Mouse (Mus musculus): Measurements from ENCODE around the gene Bri3bp. TPM values are rescaled to one million over a fixed set of nuclear protein-coding genes. Genes with fewer than 3 reads are reported as not detected.

The Bri3bp gene
- total and polyA plus RNA-seq, 2 experiments from 2014 or later, result 27.8 to 65.8 TPM

DNA sequence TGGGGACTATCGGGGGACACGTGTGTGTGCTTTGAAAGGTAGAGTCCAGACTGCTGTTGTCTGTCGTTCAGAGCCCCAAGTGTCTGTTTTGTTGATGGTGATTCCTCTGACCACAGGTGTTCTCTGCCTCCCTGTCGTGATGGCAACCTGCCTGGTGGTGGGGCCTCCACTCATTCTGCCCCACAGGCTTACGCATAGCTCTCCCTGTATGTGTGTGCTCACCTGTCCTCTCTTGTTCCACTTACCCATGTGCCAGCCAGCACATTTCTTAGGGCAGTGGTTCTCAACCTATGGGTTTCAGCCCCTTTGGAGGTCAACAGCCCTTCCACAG, 51.7 kb downstream of the Bri3bp start:
- Histone ChIP-seq H3K9me3 (replicated peaks; ENCODE audit: control insufficient read depth, low read length) (no peaks in the 10 kb centered on the region), H3K4me1 (ENCODE audit: control insufficient read depth, insufficient read depth) (no peaks in the 10 kb centered on the region), H3K27me3 (ENCODE audit: control insufficient read depth, insufficient read depth, low read length) (no peaks in the 10 kb centered on the region), H3K36me3 (replicated peaks; ENCODE audit: control insufficient read depth, insufficient read depth, low read length) (no peaks in the 10 kb centered on the region; the same call in none of the 2 replicates), H3K4me3 (ENCODE audit: low read depth, low read length) (no peak overlapping the region), H3K4me2 (ENCODE audit: low read depth, low read length) (no peak overlapping the region), H3K9ac (replicated peaks; ENCODE audit: low read depth, low read length) (no peak overlapping the region), H3K27ac (ENCODE audit: low read depth) (no peak overlapping the region)
- DNase-seq (ENCODE audit: low spot score), result no peak
- no peak for ATAC-seq (ENCODE audit: insufficient read depth, low read depth)
- TF ChIP-seq CTCF (IDR thresholded peaks at IDR 0.05; ENCODE audit: low read depth) (no peak), EP300 (IDR thresholded peaks at IDR 0.05; ENCODE audit: low read depth) (no peak)
- 77% methylated on average over 5 of the region's 5 CpGs for WGBS

DNA sequence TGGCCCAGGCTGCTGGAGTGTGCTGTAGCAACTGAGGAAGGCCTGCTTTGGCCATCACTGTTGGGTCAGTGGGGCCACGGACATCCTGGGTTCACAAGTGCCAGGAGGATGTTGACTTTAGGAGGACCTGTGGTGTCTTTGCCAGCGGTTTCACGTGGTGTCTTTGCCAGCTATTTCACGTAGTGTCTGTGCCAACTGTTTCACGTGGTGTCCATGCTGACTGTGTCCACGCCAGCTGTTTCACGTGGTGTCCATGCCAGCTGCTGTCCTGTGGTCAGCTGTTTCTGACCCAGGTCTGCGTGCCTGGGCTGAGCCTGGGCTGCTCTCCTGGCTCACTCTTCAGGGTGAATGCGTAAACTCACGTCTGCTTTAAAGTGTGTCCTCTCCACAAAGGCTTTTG, 54.3 kb downstream of the Bri3bp start:
- DNase-seq (ENCODE audit: low spot score) (no peak), ATAC-seq (ENCODE audit: insufficient read depth, low read depth) (no peak)
- H3K9ac ChIP-seq (replicated peaks; ENCODE audit: low read depth, low read length), result no peak overlapping the region

DNA sequence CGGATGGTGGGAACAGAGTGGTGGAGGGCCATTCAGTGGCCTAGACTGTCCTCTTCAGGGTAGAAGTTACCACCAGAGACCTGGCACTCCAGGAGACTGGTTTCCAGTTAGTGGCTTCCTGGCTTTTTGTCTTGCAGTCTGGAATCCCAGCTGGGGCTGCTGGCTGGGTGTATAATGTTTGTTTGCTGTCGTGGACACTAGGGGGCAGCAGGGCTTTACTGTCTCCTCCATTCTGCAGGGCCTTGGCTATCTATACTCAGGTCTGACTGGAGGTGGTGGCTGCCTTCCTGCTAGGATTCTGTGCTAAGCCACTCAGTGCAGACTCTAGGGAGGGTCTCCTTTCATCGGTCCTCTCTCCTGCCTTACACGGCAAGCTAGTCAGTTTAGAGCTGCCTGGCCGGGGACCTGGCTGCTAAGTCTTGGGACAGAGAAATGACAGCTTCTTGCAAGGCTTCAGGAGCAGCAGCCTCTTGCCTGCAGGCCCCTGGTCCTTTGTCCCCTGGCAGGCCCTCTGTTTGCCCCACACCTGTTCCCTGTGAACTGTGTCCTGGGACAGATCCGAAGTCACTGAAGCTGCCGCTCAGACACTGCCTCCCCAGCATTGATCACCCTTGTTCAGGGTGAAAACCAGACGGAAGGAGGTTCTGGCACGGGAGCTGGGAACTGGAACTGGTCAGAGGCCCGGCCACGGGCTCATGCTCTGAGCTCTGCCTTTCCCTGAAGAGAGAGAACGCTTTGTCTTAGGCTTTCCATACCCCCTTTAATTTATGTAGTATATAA, 56.6 kb downstream of the Bri3bp start:
- Histone ChIP-seq H3K4me3 (ENCODE audit: low read depth, low read length) (no peak overlapping the region), H3K27me3 (ENCODE audit: control insufficient read depth, insufficient read depth, low read length) (no peaks in the 10 kb centered on the region), H3K36me3 (replicated peaks; ENCODE audit: control insufficient read depth, insufficient read depth, low read length) (no peaks in the 10 kb centered on the region; the same call in 1 of the 2 replicates), H3K27ac (ENCODE audit: low read depth) (no peak overlapping the region), H3K9ac (replicated peaks; ENCODE audit: low read depth, low read length) (no peak overlapping the region), H3K4me1 (ENCODE audit: control insufficient read depth, insufficient read depth) (no peaks in the 10 kb centered on the region), H3K9me3 (replicated peaks; ENCODE audit: control insufficient read depth, low read length) (no peaks in the 10 kb centered on the region), H3K4me2 (ENCODE audit: low read depth, low read length) (no peak overlapping the region)
- ATAC-seq (ENCODE audit: insufficient read depth, low read depth), result peak; percentile 49; the same call in 1 of the 2 replicates
- WGBS, result 70% methylated on average over 12 of the region's 12 CpGs
- DNase-seq (ENCODE audit: low spot score), result no peak
- TF ChIP-seq CTCF (IDR thresholded peaks at IDR 0.05; ENCODE audit: low read depth) (peak; percentile 62), EP300 (IDR thresholded peaks at IDR 0.05; ENCODE audit: low read depth) (no peak)

More for the DNA sequence above, 54.3 kb downstream of the Bri3bp start:
- H3K36me3 ChIP-seq (replicated peaks; ENCODE audit: control insufficient read depth, insufficient read depth, low read length), result no peaks in the 10 kb centered on the region; the same call in 1 of the 2 replicates
- H3K4me1 ChIP-seq (ENCODE audit: control insufficient read depth, insufficient read depth), result no peaks in the 10 kb centered on the region
- 80% methylated on average over 10 of the region's 10 CpGs for WGBS
- H3K27me3 ChIP-seq (ENCODE audit: control insufficient read depth, insufficient read depth, low read length), result no peaks in the 10 kb centered on the region
- H3K27ac ChIP-seq (ENCODE audit: low read depth), result no peak overlapping the region
- H3K9me3 ChIP-seq (replicated peaks; ENCODE audit: control insufficient read depth, low read length), result no peaks in the 10 kb centered on the region
- H3K4me3 ChIP-seq (ENCODE audit: low read depth, low read length), result no peak overlapping the region
- no peak overlapping the region for H3K4me2 ChIP-seq (ENCODE audit: low read depth, low read length)
- TF ChIP-seq CTCF (IDR thresholded peaks at IDR 0.05; ENCODE audit: low read depth) (no peak), EP300 (IDR thresholded peaks at IDR 0.05; ENCODE audit: low read depth) (no peak)

DNA sequence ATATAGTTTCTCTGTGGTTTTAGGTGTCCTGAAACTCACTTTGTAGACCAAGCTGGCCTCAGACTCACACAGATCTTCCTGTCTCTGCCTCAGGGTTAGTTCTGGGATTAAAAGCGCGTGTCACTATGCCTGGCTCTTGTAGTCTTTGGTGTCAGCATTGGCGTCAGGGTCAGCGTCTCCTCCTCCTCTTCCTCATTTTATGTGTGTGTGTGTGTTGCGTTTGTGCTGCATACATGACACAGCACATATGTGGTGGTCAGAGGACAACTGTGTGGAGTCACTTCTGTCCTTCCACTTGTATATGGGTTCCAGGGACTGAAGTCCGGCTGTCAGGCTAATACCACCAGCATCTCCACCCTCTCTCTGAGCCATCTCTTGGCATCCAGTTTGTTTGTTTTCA, 60.1 kb downstream of the Bri3bp start:
- Histone ChIP-seq H3K4me2 (ENCODE audit: low read depth, low read length) (no peak overlapping the region), H3K4me3 (ENCODE audit: low read depth, low read length) (no peak overlapping the region), H3K36me3 (replicated peaks; ENCODE audit: control insufficient read depth, insufficient read depth, low read length) (peaks cover 12% of the 10 kb centered on the region; the same call in 1 of the 2 replicates), H3K9ac (replicated peaks; ENCODE audit: low read depth, low read length) (no peak overlapping the region), H3K27ac (ENCODE audit: low read depth) (no peak overlapping the region), H3K4me1 (ENCODE audit: control insufficient read depth, insufficient read depth) (no peaks in the 10 kb centered on the region), H3K27me3 (ENCODE audit: control insufficient read depth, insufficient read depth, low read length) (no peaks in the 10 kb centered on the region), H3K9me3 (replicated peaks; ENCODE audit: control insufficient read depth, low read length) (no peaks in the 10 kb centered on the region)
- 91% methylated on average over 6 of the region's 6 CpGs for WGBS
- ATAC-seq (ENCODE audit: insufficient read depth, low read depth), result no peak
- TF ChIP-seq CTCF (IDR thresholded peaks at IDR 0.05; ENCODE audit: low read depth) (no peak), EP300 (IDR thresholded peaks at IDR 0.05; ENCODE audit: low read depth) (no peak)
- DNase-seq (ENCODE audit: low spot score), result no peak

DNA sequence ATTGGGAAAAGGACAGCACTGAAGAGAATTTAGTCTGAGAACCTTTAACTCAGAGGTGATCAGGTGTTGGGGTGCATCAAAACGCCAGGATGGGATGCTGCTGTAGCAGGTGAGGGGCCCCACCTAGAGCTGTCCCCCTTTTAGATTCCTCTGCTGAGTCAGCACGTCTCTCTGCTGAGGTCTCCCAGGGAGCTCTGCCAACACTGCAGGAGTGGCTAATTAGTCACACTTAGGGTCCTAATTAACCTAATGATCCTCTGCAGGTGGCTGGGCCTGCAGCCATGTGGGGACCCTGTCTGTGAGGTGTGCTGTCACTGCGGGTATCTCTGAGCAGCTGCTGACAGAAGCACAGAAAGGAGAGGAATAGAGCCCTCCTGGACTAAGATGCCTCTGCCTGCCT, 60.8 kb downstream of the Bri3bp start:
- 53% methylated on average over 3 of the region's 3 CpGs for WGBS
- Histone ChIP-seq H3K27me3 (ENCODE audit: control insufficient read depth, insufficient read depth, low read length) (no peaks in the 10 kb centered on the region), H3K27ac (ENCODE audit: low read depth) (no peak overlapping the region), H3K4me3 (ENCODE audit: low read depth, low read length) (no peak overlapping the region), H3K4me2 (ENCODE audit: low read depth, low read length) (no peak overlapping the region), H3K9ac (replicated peaks; ENCODE audit: low read depth, low read length) (no peak overlapping the region), H3K4me1 (ENCODE audit: control insufficient read depth, insufficient read depth) (no peaks in the 10 kb centered on the region), H3K9me3 (replicated peaks; ENCODE audit: control insufficient read depth, low read length) (no peaks in the 10 kb centered on the region), H3K36me3 (replicated peaks; ENCODE audit: control insufficient read depth, insufficient read depth, low read length) (peaks cover 12% of the 10 kb centered on the region; the same call in 1 of the 2 replicates)
- DNase-seq (ENCODE audit: low spot score) (no peak), ATAC-seq (ENCODE audit: insufficient read depth, low read depth) (no peak)
- TF ChIP-seq CTCF (IDR thresholded peaks at IDR 0.05; ENCODE audit: low read depth) (no peak), EP300 (IDR thresholded peaks at IDR 0.05; ENCODE audit: low read depth) (no peak)

DNA sequence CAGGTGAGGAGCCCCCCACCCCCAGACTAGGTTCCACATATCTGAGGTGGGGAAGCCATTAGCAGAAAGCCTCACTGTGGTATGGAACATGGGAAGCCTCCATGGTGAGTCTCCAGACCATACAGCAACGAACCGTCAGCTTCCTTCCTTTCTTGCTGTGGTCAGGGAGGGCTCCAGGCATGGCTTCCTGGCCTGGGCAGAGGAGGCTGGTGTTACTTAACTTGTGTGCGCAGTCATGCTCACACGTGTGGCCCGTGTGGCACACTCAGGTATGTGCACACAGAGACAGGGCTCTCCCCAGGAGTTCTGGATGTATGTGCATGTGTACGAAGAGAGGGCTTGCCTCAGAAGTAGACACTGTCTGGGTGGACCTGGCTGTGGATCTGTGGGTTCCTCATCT, 62.3 kb downstream of the Bri3bp start:
- Histone ChIP-seq H3K9me3 (replicated peaks; ENCODE audit: control insufficient read depth, low read length) (no peaks in the 10 kb centered on the region), H3K4me2 (ENCODE audit: low read depth, low read length) (no peak overlapping the region), H3K4me3 (ENCODE audit: low read depth, low read length) (no peak overlapping the region), H3K4me1 (ENCODE audit: control insufficient read depth, insufficient read depth) (no peaks in the 10 kb centered on the region), H3K27me3 (ENCODE audit: control insufficient read depth, insufficient read depth, low read length) (no peaks in the 10 kb centered on the region), H3K9ac (replicated peaks; ENCODE audit: low read depth, low read length) (no peak overlapping the region), H3K36me3 (replicated peaks; ENCODE audit: control insufficient read depth, insufficient read depth, low read length) (peaks cover 18% of the 10 kb centered on the region; the same call in 1 of the 2 replicates), H3K27ac (ENCODE audit: low read depth) (no peak overlapping the region)
- DNase-seq (ENCODE audit: low spot score) (no peak), ATAC-seq (ENCODE audit: insufficient read depth, low read depth) (no peak)
- TF ChIP-seq CTCF (IDR thresholded peaks at IDR 0.05; ENCODE audit: low read depth), result no peak
- TF ChIP-seq EP300 (IDR thresholded peaks at IDR 0.05; ENCODE audit: low read depth), result no peak
- WGBS, result 81% methylated on average over 6 of the region's 6 CpGs
